Mouse (Mus musculus) embryonic facial prominence, embryonic 13.5 days (tissue): Measurements from ENCODE around the gene 4931406C07Rik. TPM values are rescaled to one million over a fixed set of nuclear protein-coding genes. Genes with fewer than 3 reads are reported as not detected.

ENCODE experiments used
- ATAC-seq: fragments of 200-750 bp; cut with Nextera tagmentation; 2 replicates; pipeline ENCODE4 v1.8.0; 2017; ENCODE audit warnings: low read depth; ENCODE audit not compliant: insufficient number of reproducible peaks, insufficient read depth, low FRiP score, low TSS enrichment
- H3K27ac ChIP-seq: fragments of 300-500 bp; sonication (generic); 2 replicates; pipeline ENCODE4 v1.5.1; 2015; ENCODE audit warnings: moderate library complexity, mild to moderate bottlenecking, inconsistent platforms
- H3K27me3 ChIP-seq: fragments of 300-500 bp; sonication (generic); 2 replicates; pipeline ENCODE4 v1.6.1; 2015; ENCODE audit warnings: mild to moderate bottlenecking, inconsistent platforms
- H3K36me3 ChIP-seq: fragments of 300-500 bp; sonication (generic); 2 replicates; pipeline ENCODE4 v1.6.1; 2015; ENCODE audit warnings: mild to moderate bottlenecking, inconsistent platforms
- H3K4me1 ChIP-seq: fragments of 300-500 bp; sonication (generic); 2 replicates; pipeline ENCODE4 v1.6.1; 2015; ENCODE audit warnings: inconsistent platforms
- H3K4me2 ChIP-seq: fragments of 300-500 bp; sonication (generic); 2 replicates; pipeline ENCODE4 v1.6.1; 2015; ENCODE audit warnings: moderate library complexity, mild to moderate bottlenecking, inconsistent platforms
- H3K4me3 ChIP-seq: fragments of 300-500 bp; sonication (generic); 2 replicates; pipeline ENCODE4 v1.5.1; 2015; ENCODE audit warnings: mild to moderate bottlenecking, inconsistent platforms
- H3K9ac ChIP-seq: fragments of 300-500 bp; sonication (generic); 2 replicates; pipeline ENCODE4 v1.6.1; 2015; ENCODE audit warnings: mild to moderate bottlenecking, inconsistent platforms
- H3K9me3 ChIP-seq: fragments of 300-500 bp; sonication (generic); 2 replicates; pipeline ENCODE4 v1.6.1; 2016; ENCODE audit warnings: inconsistent platforms
- WGBS: fragments of 180-500 bp; shearing (Covaris S2); methylation state at CpG from one replicate; pipeline ENCODE4 v1.1.7; 2015; ENCODE audit warnings: mixed read lengths; 5-methylcytosine and 5-hydroxymethylcytosine counted together
- polyA plus RNA-seq: library from polyadenylated mRNA; unstranded; fragments of >200 nt; fragmentation: Nextera tagmentation; extraction: Ambion mirVana; gene quantifications from 2 replicates; pipeline ENCODE4 v1.2.1, GENCODE M21; 2015

Gene 4931406C07Rik
- polyA plus RNA-seq, 1 experiment from 2014 or later: 13.8 TPM

GRCm38 (mm10) chr9:15285443-15285842, 20.8 kb downstream of the 4931406C07Rik start:
- Histone ChIP-seq H3K9me3 (no peaks in the 10 kb centered on the region), H3K36me3 (peaks cover 2% of the 10 kb centered on the region; the same call in 1 of the 2 replicates), H3K27ac (no peak overlapping the region), H3K27me3 (no peaks in the 10 kb centered on the region), H3K4me1 (peaks cover 5% of the 10 kb centered on the region), H3K4me2 (no peak overlapping the region), H3K4me3 (no peak overlapping the region), H3K9ac (no peak overlapping the region)
- no peak for ATAC-seq
- 71% methylated on average over 3 of the region's 3 CpGs for WGBS

GRCm38 (mm10) chr9:15280491-15280879, 25.8 kb downstream of the 4931406C07Rik start:
- peak overlapping the region; percentile 82 for H3K4me2 ChIP-seq
- peaks cover 12% of the 10 kb centered on the region for H3K36me3 ChIP-seq
- ATAC-seq: no peak
- H3K27me3 ChIP-seq: no peaks in the 10 kb centered on the region
- no peaks in the 10 kb centered on the region for H3K9me3 ChIP-seq
- WGBS: 48% methylated on average over 5 of the region's 5 CpGs
- H3K27ac ChIP-seq: peak overlapping the region; percentile 69; the same call in 1 of the 2 replicates
- H3K4me3 ChIP-seq: peak overlapping the region; percentile 98
- peak overlapping the region; percentile 99 for H3K9ac ChIP-seq
- peaks cover 18% of the 10 kb centered on the region for H3K4me1 ChIP-seq

- H3K9me3 ChIP-seq: no peaks in the 10 kb centered on the region
- peak within 1 kb of the TSS; percentile 87 for H3K27ac ChIP-seq
- H3K4me3 ChIP-seq: peak within 1 kb of the TSS; percentile 98
- peak within 1 kb of the TSS; percentile 82 for H3K4me2 ChIP-seq
- H3K27me3 ChIP-seq: no peaks in the 10 kb centered on the region
- WGBS: under 1% methylated on average over 57 of the region's 57 CpGs
- peaks cover 18% of the 10 kb centered on the region for H3K36me3 ChIP-seq
- H3K4me1 ChIP-seq: peaks cover 18% of the 10 kb centered on the region
- peak; percentile 95 for ATAC-seq
- H3K9ac ChIP-seq: peak within 1 kb of the TSS; percentile 99
Measured at GRCm38 (mm10) chr9:15279649-15280490, 26.4 kb downstream of the 4931406C07Rik start, which contains the start of gene Med17. Gene Med17, minus strand, starts transcription at chr9:15279931.

GRCm38 (mm10) chr9:15279139-15279648, 27.1 kb downstream of the 4931406C07Rik start:
- ATAC-seq: peak; percentile 15; the same call in 1 of the 2 replicates

GRCm38 (mm10) chr9:15278343-15278742, 27.9 kb downstream of the 4931406C07Rik start:
- no peak for ATAC-seq
- Histone ChIP-seq H3K4me1 (peaks cover 18% of the 10 kb centered on the region), H3K4me2 (peak overlapping the region; percentile 82), H3K27ac (no peak overlapping the region), H3K4me3 (no peak overlapping the region), H3K9ac (no peak overlapping the region), H3K27me3 (no peaks in the 10 kb centered on the region), H3K9me3 (no peaks in the 10 kb centered on the region), H3K36me3 (peaks cover 34% of the 10 kb centered on the region)
- WGBS: 92% methylated on average over 3 of the region's 3 CpGs

More at GRCm38 (mm10) chr9:15279139-15279648, 27.1 kb downstream of the 4931406C07Rik start:
- no peaks in the 10 kb centered on the region for H3K27me3 ChIP-seq
- H3K27ac ChIP-seq: peak overlapping the region; percentile 87
- H3K4me2 ChIP-seq: peak overlapping the region; percentile 82
- H3K36me3 ChIP-seq: peaks cover 25% of the 10 kb centered on the region
- peak overlapping the region; percentile 98 for H3K4me3 ChIP-seq
- H3K4me1 ChIP-seq: peaks cover 18% of the 10 kb centered on the region
- peak overlapping the region; percentile 99 for H3K9ac ChIP-seq
- WGBS: 8% methylated on average over 19 of the region's 19 CpGs
- H3K9me3 ChIP-seq: no peaks in the 10 kb centered on the region

- Histone ChIP-seq H3K4me2 (no peak overlapping the region), H3K27me3 (no peaks in the 10 kb centered on the region), H3K4me3 (no peak overlapping the region), H3K36me3 (peaks cover 48% of the 10 kb centered on the region), H3K9me3 (no peaks in the 10 kb centered on the region), H3K4me1 (peaks cover 18% of the 10 kb centered on the region), H3K27ac (no peak overlapping the region), H3K9ac (no peak overlapping the region)
- no peak for ATAC-seq
- WGBS: 94% methylated on average over 4 of the region's 4 CpGs
Measured at GRCm38 (mm10) chr9:15276855-15277254, 29.4 kb downstream of the 4931406C07Rik start.

GRCm38 (mm10) chr9:15273981-15274380, 32.3 kb downstream of the 4931406C07Rik start:
- Histone ChIP-seq H3K36me3 (peaks cover 76% of the 10 kb centered on the region), H3K4me1 (peaks cover 11% of the 10 kb centered on the region), H3K27me3 (no peaks in the 10 kb centered on the region), H3K9me3 (no peaks in the 10 kb centered on the region), H3K4me3 (no peak overlapping the region), H3K9ac (no peak overlapping the region), H3K4me2 (no peak overlapping the region), H3K27ac (no peak overlapping the region)
- ATAC-seq: no peak
- WGBS: 90% methylated on average over 2 of the region's 2 CpGs

- peaks cover 82% of the 10 kb centered on the region for H3K36me3 ChIP-seq
- WGBS: 94% methylated on average over 10 of the region's 10 CpGs
- H3K4me1 ChIP-seq: no peaks in the 10 kb centered on the region
- H3K9ac ChIP-seq: no peak overlapping the region
- H3K27ac ChIP-seq: no peak overlapping the region
- ATAC-seq: no peak
- H3K4me3 ChIP-seq: no peak overlapping the region
- no peaks in the 10 kb centered on the region for H3K27me3 ChIP-seq
- H3K4me2 ChIP-seq: no peak overlapping the region
- H3K9me3 ChIP-seq: no peaks in the 10 kb centered on the region
Measured at GRCm38 (mm10) chr9:15263487-15263886, 42.8 kb downstream of the 4931406C07Rik start.

- WGBS: 94% methylated on average over 8 of the region's 8 CpGs
- no peaks in the 10 kb centered on the region for H3K27me3 ChIP-seq
- no peak overlapping the region for H3K4me3 ChIP-seq
- H3K9ac ChIP-seq: no peak overlapping the region
- no peak for ATAC-seq
- H3K4me2 ChIP-seq: no peak overlapping the region
- H3K4me1 ChIP-seq: no peaks in the 10 kb centered on the region
- peaks cover 67% of the 10 kb centered on the region for H3K36me3 ChIP-seq
- H3K27ac ChIP-seq: no peak overlapping the region
- no peaks in the 10 kb centered on the region for H3K9me3 ChIP-seq
Measured at GRCm38 (mm10) chr9:15261980-15262379, 44.3 kb downstream of the 4931406C07Rik start.

GRCm38 (mm10) chr9:15256214-15256613, 50.0 kb downstream of the 4931406C07Rik start:
- Histone ChIP-seq H3K27me3 (no peaks in the 10 kb centered on the region), H3K4me3 (no peak overlapping the region), H3K9ac (no peak overlapping the region), H3K27ac (no peak overlapping the region), H3K36me3 (peaks cover 12% of the 10 kb centered on the region), H3K4me1 (no peaks in the 10 kb centered on the region), H3K9me3 (no peaks in the 10 kb centered on the region), H3K4me2 (no peak overlapping the region)
- ATAC-seq: no peak
- 73% methylated on average over 3 of the region's 3 CpGs for WGBS

GRCm38 (mm10) chr9:15254501-15254900, 51.7 kb downstream of the 4931406C07Rik start:
- no peak for ATAC-seq
- Histone ChIP-seq H3K4me1 (no peaks in the 10 kb centered on the region), H3K27me3 (no peaks in the 10 kb centered on the region), H3K4me3 (no peak overlapping the region), H3K36me3 (no peaks in the 10 kb centered on the region), H3K9ac (no peak overlapping the region), H3K27ac (no peak overlapping the region), H3K4me2 (no peak overlapping the region), H3K9me3 (no peaks in the 10 kb centered on the region)
- 77% methylated on average over 7 of the region's 7 CpGs for WGBS

- Histone ChIP-seq H3K27ac (no peak overlapping the region), H3K27me3 (no peaks in the 10 kb centered on the region), H3K36me3 (no peaks in the 10 kb centered on the region), H3K9ac (no peak overlapping the region), H3K4me3 (no peak overlapping the region), H3K9me3 (no peaks in the 10 kb centered on the region), H3K4me1 (no peaks in the 10 kb centered on the region), H3K4me2 (no peak overlapping the region)
- 81% methylated on average over 7 of the region's 7 CpGs for WGBS
- no peak for ATAC-seq
Measured at GRCm38 (mm10) chr9:15252196-15252595, 54.1 kb downstream of the 4931406C07Rik start.
